Mouse (Mus musculus): Measurements from ENCODE around the gene Minos1. TPM values are rescaled to one million over a fixed set of nuclear protein-coding genes. Genes with fewer than 3 reads are reported as not detected.
A peak's percentile ranks its signal among the peaks of the same experiment; 100 is the strongest.

Minos1 gene
- polyA plus RNA-seq, 1 experiment, result 212 TPM

DNA sequence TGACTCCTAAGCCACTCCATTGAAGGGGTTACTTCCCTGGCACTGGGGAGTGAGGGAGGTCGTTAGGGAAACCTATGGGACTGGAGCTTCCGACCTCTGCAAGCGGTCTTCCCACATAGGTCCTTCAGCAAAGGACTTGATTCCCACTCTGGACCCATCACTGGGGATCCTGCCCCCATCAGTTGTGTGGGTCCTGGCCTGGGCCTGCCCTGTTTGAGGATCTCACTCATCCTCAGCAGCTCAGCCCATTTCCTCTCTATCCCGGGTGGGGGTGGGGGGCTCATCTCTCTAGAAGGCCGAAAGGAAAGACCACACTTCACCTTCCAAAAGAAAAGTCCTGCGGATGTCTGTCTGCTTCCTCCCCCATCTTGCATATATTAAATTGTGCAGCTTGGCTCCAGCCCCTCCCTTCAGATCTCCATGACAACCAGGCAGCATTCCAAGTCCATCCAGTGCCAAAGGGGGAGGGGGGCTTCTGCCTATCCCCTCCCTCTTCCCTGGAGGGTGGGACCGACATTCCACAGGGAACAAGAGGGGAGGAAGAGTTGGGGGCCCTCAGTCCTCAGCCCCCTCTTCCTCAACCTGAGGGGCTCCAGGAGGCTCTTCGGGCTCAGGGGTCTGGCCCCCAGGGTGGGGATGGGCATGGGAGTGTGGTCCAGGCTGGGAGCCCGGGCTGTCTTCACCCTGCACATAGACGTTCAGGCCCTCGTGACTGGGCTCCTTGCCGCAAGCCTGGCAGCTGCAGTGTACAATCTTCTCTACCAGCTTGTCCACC, 47.9 kb downstream of the Minos1 start:
- TF ChIP-seq CTCF (IDR thresholded peaks at IDR 0.05; ENCODE audit: borderline replicate concordance, insufficient read depth, low read depth, low read length), result no peak
- no peak for TF ChIP-seq POLR2A (IDR thresholded peaks at IDR 0.05; ENCODE audit: borderline replicate concordance, insufficient read depth, low read length)
- H3K4me3 ChIP-seq (replicated peaks; ENCODE audit: insufficient read depth, low read depth, low read length), result no peak overlapping the region
- no peak overlapping the region for H3K27ac ChIP-seq (ENCODE audit: insufficient read depth, low read length)
- H3K4me1 ChIP-seq (ENCODE audit: control insufficient read depth, insufficient read depth, low read length), result peaks cover 16% of the 10 kb centered on the region
- DNase-seq, result peak in 1 of 2 experiments; percentile 22
- H3K27me3 ChIP-seq (ENCODE audit: control insufficient read depth, insufficient read depth, low read length), result no peaks in the 10 kb centered on the region
- WGBS, result 29% methylated on average over 12 of the region's 12 CpGs

DNA sequence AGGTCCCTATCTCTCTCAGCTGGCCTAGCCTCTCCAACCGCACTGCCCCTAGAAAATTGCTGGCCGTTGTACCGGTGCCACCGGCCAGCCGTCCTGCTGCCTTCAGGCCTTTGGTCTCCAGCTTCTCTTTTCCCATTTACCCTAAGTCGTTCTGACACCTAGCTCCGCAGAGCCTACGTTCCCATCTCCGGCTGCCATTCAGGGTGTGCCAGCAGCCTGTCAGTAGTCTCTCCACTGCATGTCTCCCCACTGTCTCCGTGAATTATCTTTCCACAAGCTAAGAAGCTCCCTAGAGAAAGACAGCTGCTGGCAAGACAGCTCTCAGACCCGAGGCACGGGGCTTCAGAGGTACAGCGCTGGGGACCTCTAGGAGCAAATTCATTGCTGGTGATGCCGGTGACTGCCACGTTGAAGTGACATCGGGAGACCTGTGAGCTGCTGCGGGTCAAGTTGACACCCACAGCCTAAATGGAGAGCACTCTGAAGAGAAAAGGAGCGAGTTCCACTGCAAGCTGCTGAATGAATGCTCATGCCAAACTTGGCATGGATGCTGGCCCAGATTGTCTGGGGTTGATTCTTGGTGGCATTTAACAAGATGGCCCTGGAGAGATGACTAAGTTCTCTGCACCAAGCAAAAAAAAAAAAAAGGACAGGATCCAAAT, 49.5 kb downstream of the Minos1 start:
- TF ChIP-seq POLR2A (IDR thresholded peaks at IDR 0.05; ENCODE audit: borderline replicate concordance, insufficient read depth, low read length) (no peak), CTCF (IDR thresholded peaks at IDR 0.05; ENCODE audit: borderline replicate concordance, insufficient read depth, low read depth, low read length) (no peak)
- DNase-seq, result peak; percentile 60 to 77
- no peaks in the 10 kb centered on the region for H3K27me3 ChIP-seq (ENCODE audit: control insufficient read depth, insufficient read depth, low read length)
- no peak overlapping the region for H3K4me3 ChIP-seq (replicated peaks; ENCODE audit: insufficient read depth, low read depth, low read length)
- H3K4me1 ChIP-seq (ENCODE audit: control insufficient read depth, insufficient read depth, low read length), result peaks cover 16% of the 10 kb centered on the region
- H3K27ac ChIP-seq (ENCODE audit: insufficient read depth, low read length), result no peak overlapping the region
- 17% methylated on average over 18 of the region's 18 CpGs for WGBS

DNA sequence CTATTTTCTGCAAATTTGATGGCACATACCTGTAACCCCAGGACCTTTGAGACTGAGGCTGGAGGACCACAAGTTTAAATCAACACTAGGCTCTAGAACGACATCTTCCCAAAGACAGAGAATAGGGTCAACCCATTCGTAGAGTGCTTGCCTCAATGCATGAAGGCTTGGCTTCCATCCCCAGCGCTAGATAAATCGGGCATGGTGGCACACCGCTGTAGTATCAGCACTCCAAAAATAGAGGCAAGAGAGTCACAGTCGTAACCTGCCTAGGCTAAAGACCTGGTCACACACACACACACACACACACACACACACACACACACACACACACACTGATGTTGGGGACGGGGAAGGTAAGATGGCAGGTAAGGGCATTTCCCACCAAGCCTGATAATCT, 50.7 kb downstream of the Minos1 start:
- Histone ChIP-seq H3K4me3 (replicated peaks; ENCODE audit: insufficient read depth, low read depth, low read length) (no peak overlapping the region), H3K4me1 (ENCODE audit: control insufficient read depth, insufficient read depth, low read length) (peaks cover 16% of the 10 kb centered on the region), H3K27ac (ENCODE audit: insufficient read depth, low read length) (no peak overlapping the region), H3K27me3 (ENCODE audit: control insufficient read depth, insufficient read depth, low read length) (no peaks in the 10 kb centered on the region)
- DNase-seq, result no peak
- 93% methylated on average over 7 of the region's 7 CpGs for WGBS
- no peak for TF ChIP-seq CTCF (IDR thresholded peaks at IDR 0.05; ENCODE audit: borderline replicate concordance, insufficient read depth, low read depth, low read length)

DNA sequence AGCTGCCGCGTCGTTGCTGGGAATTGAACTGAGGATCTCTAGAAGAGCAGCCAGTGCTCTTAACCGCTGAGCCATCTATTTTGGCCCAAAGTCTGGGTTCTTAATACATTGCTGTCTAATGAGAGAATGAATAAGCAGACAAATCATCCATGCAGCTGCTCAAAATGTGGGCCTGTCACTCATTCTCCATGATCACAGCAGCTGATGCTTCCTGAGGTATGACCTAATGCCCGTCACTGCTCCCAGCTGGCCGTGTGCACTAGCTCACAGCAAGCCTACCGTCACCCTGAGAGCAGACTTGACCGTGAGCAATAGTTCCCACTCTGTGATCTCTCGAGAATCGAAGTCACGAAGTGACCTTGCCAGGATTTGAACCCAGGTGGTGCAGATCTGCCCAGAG, 51.5 kb downstream of the Minos1 start:
- 74% methylated on average over 11 of the region's 11 CpGs for whole genome bisulfite sequencing
- H3K27ac ChIP-seq (ENCODE audit: insufficient read depth, low read length), result no peak overlapping the region
- no peak for DNase-seq

DNA sequence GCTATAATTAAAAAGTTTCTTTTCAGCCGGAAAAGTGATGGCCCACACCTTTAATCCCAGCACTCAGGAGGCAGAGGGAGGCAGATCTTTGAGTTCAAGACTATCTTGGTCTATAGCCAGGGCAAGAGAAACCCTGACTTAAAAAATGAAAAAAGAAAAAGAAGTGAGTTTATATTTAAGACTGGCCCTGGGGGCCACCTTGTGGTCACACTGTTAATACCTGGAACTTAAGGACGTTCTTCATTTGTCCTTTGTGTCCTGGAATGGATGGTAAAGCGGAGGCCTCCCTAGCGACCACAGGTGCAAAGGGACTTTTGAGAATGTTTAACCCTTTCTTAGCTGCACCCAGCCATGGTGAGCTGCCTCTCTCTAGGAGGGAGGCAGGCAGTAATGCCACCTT, 52.2 kb downstream of the Minos1 start:
- H3K4me1 ChIP-seq (ENCODE audit: control insufficient read depth, insufficient read depth, low read length), result peaks cover 19% of the 10 kb centered on the region
- WGBS, result 29% methylated on average over 4 of the region's 4 CpGs
- DNase-seq, result no peak
- H3K27me3 ChIP-seq (ENCODE audit: control insufficient read depth, insufficient read depth, low read length), result peaks cover 1% of the 10 kb centered on the region; the same call in 1 of the 2 replicates
- H3K27ac ChIP-seq (ENCODE audit: insufficient read depth, low read length), result no peak overlapping the region
- no peak overlapping the region for H3K4me3 ChIP-seq (replicated peaks; ENCODE audit: insufficient read depth, low read depth, low read length)
- TF ChIP-seq CTCF (IDR thresholded peaks at IDR 0.05; ENCODE audit: borderline replicate concordance, insufficient read depth, low read depth, low read length), result no peak

More for the DNA sequence above, 51.5 kb downstream of the Minos1 start:
- no peak overlapping the region for H3K4me3 ChIP-seq (replicated peaks; ENCODE audit: insufficient read depth, low read depth, low read length)
- TF ChIP-seq POLR2A (IDR thresholded peaks at IDR 0.05; ENCODE audit: borderline replicate concordance, insufficient read depth, low read length), result no peak
- no peak for TF ChIP-seq CTCF (IDR thresholded peaks at IDR 0.05; ENCODE audit: borderline replicate concordance, insufficient read depth, low read depth, low read length)
- H3K27me3 ChIP-seq (ENCODE audit: control insufficient read depth, insufficient read depth, low read length), result peaks cover 1% of the 10 kb centered on the region; the same call in 1 of the 2 replicates
- peaks cover 16% of the 10 kb centered on the region for H3K4me1 ChIP-seq (ENCODE audit: control insufficient read depth, insufficient read depth, low read length)

DNA sequence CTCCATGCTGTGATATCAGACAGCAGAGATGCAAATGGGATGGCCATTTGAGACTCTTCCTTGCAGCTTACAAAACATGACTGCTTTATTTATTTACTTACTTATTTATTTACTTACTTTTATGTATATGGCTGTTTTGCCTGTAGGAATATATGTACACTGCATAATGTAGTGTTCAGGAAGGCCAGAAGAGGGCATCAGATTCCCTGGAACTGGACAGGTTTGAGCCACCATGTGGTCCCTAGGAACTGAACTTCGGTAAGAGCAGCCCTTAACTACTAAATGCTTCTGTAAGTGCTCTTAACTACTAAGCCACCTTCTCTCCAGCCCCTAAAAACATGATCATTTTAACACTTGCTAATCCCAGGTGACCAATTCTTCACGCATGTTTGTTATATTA, 52.6 kb downstream of the Minos1 start:
- Histone ChIP-seq H3K27ac (ENCODE audit: insufficient read depth, low read length) (no peak overlapping the region), H3K4me3 (replicated peaks; ENCODE audit: insufficient read depth, low read depth, low read length) (no peak overlapping the region), H3K27me3 (ENCODE audit: control insufficient read depth, insufficient read depth, low read length) (peaks cover 1% of the 10 kb centered on the region; the same call in 1 of the 2 replicates), H3K4me1 (ENCODE audit: control insufficient read depth, insufficient read depth, low read length) (peaks cover 19% of the 10 kb centered on the region)
- DNase-seq, result peak in 1 of 2 experiments; percentile 24
- 30% methylated on average over 2 of the region's 2 CpGs for WGBS
- TF ChIP-seq CTCF (IDR thresholded peaks at IDR 0.05; ENCODE audit: borderline replicate concordance, insufficient read depth, low read depth, low read length) (peak; percentile 57; the same call in 1 of the 2 replicates), POLR2A (IDR thresholded peaks at IDR 0.05; ENCODE audit: borderline replicate concordance, insufficient read depth, low read length) (no peak)

DNA sequence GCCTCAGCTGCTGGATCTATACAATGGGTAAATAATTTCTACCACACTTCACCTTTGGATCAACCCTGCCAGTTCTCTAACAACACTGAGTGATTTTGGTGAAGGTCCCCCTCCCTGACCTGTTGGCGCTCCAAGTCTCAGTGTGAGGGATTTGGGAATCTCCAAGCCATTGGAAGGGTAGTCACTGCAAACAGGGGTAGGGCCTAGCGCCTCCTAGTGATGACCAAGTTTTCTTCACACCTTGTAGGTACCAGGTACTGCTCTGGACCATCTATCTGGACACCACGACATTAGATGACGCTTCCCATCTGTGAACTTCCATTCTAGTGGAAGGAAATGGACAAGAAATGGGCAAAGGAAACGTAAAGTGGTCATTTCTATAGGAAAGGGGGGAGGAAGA, 55.0 kb downstream of the Minos1 start:
- peaks cover 4% of the 10 kb centered on the region; the same call in 1 of the 2 replicates for H3K4me1 ChIP-seq (ENCODE audit: control insufficient read depth, insufficient read depth, low read length)
- WGBS, result 38% methylated on average over 5 of the region's 5 CpGs

More for the DNA sequence above, 55.0 kb downstream of the Minos1 start:
- Histone ChIP-seq H3K4me3 (replicated peaks; ENCODE audit: insufficient read depth, low read depth, low read length) (no peak overlapping the region), H3K27me3 (ENCODE audit: control insufficient read depth, insufficient read depth, low read length) (peaks cover 1% of the 10 kb centered on the region; the same call in 1 of the 2 replicates), H3K27ac (ENCODE audit: insufficient read depth, low read length) (no peak overlapping the region)
- DNase-seq, result peak; percentile 39 to 44
- no peak for TF ChIP-seq POLR2A (IDR thresholded peaks at IDR 0.05; ENCODE audit: borderline replicate concordance, insufficient read depth, low read length)
- TF ChIP-seq CTCF (IDR thresholded peaks at IDR 0.05; ENCODE audit: borderline replicate concordance, insufficient read depth, low read depth, low read length), result peak; percentile 58; the same call in 1 of the 2 replicates
